Mouse (Mus musculus) mature B cell (primary cell): ENCODE results near the gene Adgrg2.

ENCODE experiments used
- in situ Hi-C: fragments of 300-500 bp; cut with MboI; formaldehyde crosslinking; loops from 2 replicates; pipeline ENCODE4 v1.14.3; 2019

Adgrg2 gene

GRCm38 (mm10) chrX:160390464-160390956, at the start of gene Adgrg2:
Adgrg2 (plus strand) TSS chrX:160390690.
- in situ Hi-C loops, result no loop called here

DNA sequence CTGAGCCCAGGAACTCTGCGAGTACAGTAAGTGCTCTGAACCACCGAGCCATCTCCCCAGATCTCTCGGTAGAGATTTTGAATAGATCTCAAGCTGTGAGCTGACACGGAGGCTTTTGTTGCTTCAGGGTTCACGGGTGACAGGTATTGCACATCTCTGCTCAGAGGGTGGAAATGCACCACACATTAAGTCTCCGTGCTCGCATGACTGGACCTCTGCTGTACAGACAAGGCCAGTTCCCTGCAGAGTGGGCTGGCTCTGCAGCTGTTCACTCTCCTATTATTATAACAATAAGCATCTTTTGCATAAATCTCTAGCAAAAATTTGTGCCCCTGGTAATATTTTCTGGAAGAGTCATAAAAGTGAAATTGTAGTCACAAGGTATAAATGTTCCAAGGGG, 39.5 kb upstream of the Adgrg2 start:
- in situ Hi-C loops, result no loop called here

- in situ Hi-C loops, result no loop called here
Observed at GRCm38 (mm10) chrX:160351967-160352677, 38.4 kb upstream of the Adgrg2 start.

- in situ Hi-C loops, result no loop called here
Observed at GRCm38 (mm10) chrX:160384748-160385501, 5.6 kb upstream of the Adgrg2 start.

DNA sequence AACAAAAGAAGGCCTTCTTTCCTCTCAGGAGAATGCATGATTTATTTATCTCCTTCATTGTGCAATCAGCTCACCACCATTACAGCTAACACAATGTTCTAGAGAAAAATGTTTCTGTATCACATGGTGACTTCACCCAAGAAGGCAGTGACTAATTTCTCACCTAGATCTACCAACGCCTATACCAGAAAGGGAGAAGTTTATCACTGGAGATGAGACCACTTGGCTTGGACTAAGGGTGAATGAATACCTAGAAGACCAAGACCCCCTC, 5.1 kb upstream of the Adgrg2 start:
- in situ Hi-C loops, result no loop called here

DNA sequence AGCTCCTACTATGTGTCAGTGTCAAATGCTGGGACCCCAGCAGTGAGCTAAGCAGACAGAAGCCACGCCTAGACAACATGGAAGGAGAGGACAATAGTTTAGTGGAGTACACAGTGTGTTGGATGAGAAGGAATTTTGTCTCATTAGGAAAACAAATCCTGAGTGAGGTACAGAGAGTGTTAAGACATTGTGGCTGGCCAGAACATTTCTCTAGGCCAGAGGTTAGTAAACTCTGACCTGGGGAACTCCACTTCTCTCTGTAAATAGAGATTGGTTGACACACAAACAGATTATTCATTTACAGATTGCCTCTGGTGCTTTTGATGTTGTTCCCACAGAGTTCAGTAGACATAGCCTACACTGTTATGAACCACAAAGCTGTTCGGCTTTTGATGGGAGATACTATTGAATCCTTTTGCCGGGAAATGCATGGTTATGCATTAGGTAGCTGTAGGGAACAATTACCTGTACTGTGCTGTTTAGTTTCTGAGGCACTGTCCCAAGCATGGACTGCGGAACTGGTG, 22.5 kb downstream of the Adgrg2 start:
- in situ Hi-C loops, result no loop called here

DNA sequence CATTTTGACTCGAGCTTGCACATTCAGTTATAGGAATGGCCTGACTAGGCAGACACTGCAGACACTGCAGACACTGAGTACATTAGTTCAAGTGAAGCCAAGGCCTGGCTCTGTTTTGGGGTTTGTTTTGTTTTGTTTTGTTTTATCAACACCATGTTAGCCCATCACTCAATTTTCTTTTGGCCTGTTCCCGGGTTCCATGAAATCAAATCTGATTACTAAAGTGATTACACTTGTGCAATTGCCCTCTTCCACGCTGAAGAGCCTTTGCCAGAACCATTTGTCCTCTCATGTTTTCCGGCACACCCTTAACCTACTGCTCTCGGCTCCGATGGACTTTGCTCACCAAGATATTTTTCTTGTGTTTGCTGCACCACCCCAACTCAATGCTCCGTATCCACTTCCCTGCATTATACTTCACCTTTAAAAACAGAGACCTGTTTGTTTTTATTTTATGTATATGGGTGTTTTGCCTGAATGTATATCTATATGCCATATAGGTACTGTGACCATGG, 23.4 kb downstream of the Adgrg2 start:
- in situ Hi-C loops, result no loop called here

DNA sequence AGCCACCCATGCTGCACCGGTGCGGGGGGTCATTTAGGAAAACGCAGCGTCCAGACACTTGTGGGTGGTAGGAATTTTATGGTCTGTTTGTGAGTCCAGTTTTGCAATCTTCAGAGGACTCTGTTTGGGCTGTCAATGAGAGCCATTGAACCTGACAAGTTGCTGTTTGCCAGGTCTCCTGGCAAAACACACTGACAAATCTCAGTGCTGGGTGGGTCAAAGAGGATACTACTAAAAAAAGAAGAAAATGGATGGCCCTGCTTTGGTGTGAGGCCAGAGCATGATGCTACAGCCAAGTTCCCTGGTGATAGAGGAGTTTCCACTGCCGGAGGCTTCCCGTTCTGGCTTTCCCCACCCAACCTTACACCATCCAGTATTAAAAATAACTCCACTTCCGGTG, 27.9 kb downstream of the Adgrg2 start:
- in situ Hi-C loops, result no loop called here

DNA sequence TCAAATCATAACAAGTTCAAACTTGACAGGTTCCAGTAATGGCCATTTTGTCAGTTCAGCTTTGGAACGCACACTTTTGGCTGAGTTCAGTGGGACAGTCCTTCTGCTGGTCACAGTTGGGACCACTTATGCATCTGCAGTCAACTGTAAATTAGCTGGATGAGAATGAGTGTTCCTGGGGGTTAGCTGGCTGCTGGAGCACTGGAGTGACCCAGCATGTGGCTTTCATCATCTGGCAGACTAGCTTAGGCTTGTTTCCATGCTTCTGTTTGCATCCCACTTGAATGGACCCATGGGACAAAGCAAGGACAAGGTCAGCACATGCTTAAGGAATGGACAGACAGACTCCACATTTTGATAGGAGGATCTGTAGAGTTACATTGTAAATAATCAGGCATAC, 33.2 kb downstream of the Adgrg2 start:
- in situ Hi-C loops, result no loop called here

GRCm38 (mm10) chrX:160426486-160426885, 36.0 kb downstream of the Adgrg2 start:
- in situ Hi-C loops, result no loop called here

DNA sequence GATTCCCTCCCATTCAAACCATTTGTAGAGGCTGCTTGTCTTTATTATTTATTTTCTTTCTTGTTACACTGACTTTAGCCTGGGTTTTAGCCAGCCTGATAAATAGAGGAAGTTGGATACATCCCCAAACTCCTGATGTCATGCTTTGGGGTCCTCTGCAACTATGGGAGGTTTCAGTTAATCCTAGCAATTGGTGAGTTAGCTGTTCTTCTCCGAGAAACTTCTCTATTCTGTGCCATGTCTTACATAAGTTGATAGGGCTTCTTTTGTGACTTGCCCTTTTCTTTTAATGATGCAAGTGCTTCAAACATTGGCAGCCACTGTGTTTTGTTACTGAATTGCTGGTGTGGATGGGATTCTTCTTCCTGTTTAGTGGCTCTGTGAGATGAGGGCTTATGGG, 36.4 kb downstream of the Adgrg2 start:
- in situ Hi-C loops, result no loop called here

DNA sequence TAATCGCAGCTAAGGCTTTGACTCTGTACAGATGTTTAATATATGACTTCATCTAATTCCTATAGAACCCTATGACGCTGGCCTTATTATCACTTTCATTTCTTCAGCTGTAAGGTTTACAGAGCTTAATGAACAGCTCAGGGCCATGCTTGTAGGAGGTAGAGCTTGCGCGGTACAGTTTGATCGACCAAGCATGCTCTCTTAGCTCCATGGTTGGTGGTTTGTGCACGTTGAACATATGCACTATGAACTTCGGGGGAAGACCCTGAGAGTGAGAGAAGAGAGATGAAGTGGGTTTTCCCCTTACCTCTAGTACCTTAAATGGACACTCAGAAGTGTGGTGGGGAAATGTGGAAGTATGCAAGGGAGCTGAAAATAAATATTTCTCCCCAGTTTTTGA, 41.7 kb downstream of the Adgrg2 start:
- in situ Hi-C loops, result no loop called here

DNA sequence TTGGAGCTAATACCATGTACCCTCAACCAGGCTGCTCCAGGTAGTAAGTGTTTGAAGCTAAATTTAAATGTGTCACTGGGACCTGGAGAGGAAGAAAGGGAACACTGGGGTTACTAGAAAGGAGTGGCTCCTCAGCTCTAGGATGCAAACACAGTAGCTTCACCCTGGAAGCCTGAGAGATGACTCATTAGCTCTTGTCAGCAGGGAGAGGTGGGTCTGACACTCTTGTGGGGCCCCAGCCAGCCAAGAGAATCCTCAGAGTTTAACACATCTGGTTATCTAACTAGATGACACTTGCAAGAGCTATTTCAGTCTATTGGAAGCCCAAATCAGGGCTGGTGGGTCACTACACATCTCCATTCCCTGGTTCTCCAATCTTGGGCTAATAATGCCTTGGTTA, 50.8 kb downstream of the Adgrg2 start:
- in situ Hi-C loops, result no loop called here

DNA sequence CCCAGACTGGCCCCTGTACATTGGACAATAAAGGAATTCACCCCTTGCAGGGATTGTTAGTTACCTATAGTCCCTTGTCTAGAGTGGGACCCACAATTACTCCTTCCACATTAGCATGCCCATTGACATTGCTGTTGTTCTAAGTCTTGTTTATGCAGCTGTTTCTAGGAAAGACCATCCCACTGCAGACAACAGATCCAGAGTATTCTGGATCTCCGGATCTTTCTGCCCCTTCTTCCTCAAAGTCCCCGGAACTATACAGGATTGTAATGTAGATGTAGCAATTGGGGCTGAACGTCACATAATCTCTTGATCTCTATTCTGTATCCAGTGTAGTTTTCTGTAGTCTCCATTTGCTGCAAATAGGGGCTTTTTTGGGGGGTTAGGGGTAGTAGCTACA, 57.9 kb downstream of the Adgrg2 start:
- in situ Hi-C loops, result no loop called here

- in situ Hi-C loops, result no loop called here
Observed at GRCm38 (mm10) chrX:160449363-160449762, 58.9 kb downstream of the Adgrg2 start.

GRCm38 (mm10) chrX:160455686-160456085, 65.2 kb downstream of the Adgrg2 start:
- in situ Hi-C loops, result no loop called here

GRCm38 (mm10) chrX:160471257-160471786, 80.8 kb downstream of the Adgrg2 start:
- in situ Hi-C loops, result no loop called here

GRCm38 (mm10) chrX:160489784-160490183, 99.3 kb downstream of the Adgrg2 start:
- in situ Hi-C loops, result loop anchor here (25.0 kb wide), 1 partner anchor 498 kb away; the partner anchor contains the start of gene Cdkl5

DNA sequence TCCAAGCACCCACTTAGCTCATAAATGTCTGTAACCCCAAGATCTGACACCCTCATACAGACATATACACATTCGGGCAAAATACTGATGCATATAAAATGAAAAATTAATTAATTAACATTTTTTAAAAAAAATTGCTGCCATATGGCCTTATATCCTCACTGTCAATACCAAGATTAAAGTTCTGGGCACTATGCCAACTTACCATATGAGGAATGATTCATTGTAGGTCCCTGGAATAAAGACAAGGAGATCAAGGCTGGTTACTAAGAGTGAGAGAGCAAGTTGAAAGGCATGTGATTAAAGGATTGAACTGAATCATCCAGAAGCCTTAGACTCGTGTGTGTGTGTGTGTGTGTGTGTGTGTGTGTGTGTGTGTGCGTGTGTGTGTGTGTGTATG, 103.8 kb downstream of the Adgrg2 start:
- in situ Hi-C loops, result loop anchor here (25.0 kb wide), 1 partner anchor 493 kb away; the partner anchor contains the start of gene Cdkl5

- in situ Hi-C loops, result loop anchor here (25.0 kb wide), 1 partner anchor 492 kb away; the partner anchor contains the start of gene Cdkl5
Observed at GRCm38 (mm10) chrX:160494921-160495320, 104.4 kb downstream of the Adgrg2 start.

DNA sequence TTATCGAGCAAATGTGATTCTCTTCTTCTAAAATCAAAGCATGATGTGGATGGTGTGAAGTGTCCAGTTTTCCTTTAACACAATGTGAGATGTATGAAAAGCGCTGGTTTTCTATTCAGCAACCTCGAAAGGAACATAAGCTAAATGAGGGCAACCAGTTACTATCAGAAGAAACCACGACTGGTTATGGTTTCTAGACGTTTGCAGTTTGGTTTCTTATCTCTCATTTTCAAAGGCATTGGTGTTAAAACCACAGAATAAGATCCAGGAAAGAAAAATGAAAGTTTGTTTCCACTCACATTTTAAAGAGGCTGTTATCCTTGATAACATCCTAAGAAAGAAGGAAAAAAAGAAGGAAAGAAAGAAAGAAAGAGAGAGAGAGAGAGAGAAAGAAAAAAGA, 106.0 kb downstream of the Adgrg2 start:
- in situ Hi-C loops, result loop anchor here (25.0 kb wide), 1 partner anchor 491 kb away; the partner anchor contains the start of gene Cdkl5

DNA sequence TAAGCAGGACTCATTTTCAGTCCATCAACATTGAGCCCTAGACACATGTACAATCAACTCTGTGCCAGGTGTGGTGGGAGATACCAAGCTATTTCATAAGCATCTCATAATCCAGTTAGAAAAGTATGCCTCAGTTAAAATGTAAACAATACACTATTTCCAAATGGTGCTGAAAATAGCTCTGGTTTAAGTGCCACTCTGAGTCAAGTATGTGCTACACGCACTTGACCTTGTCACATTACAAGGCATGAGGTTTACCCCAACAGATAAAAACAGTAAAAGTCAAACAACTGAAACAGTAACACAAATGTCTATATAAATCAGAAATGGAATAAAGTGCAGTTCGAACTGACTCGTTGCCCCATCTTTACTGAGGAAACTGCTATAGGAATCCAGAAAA, 110.6 kb downstream of the Adgrg2 start:
- in situ Hi-C loops, result no loop called here

GRCm38 (mm10) chrX:160501687-160502047, 111.2 kb downstream of the Adgrg2 start:
- in situ Hi-C loops, result no loop called here
